Mouse (Mus musculus) cortical plate, adult 2 months (tissue): Measurements from ENCODE around the gene Rere. TPM values are rescaled to one million over a fixed set of nuclear protein-coding genes. Genes with fewer than 3 reads are reported as not detected.
"Not testable (repeated sequence)": the region's sequence is repeated elsewhere in the genome, so short reads cannot be mapped to it uniquely, and the experiment has no call there.

ENCODE experiments used
- H3K27ac ChIP-seq: fragments of 200-500 bp; 2 replicates; pipeline ENCODE4 v1.5.1; 2012; ENCODE audit warnings: low read length, control low read depth, inconsistent platforms; ENCODE audit not compliant: insufficient read depth
- H3K4me1 ChIP-seq: fragments of 200-500 bp; 2 replicates; pipeline ENCODE4 v1.6.1; 2011; ENCODE audit warnings: low read length; ENCODE audit not compliant: control insufficient read depth, insufficient read depth
- H3K4me3 ChIP-seq: fragments of 200-500 bp; 2 replicates; pipeline ENCODE4 v1.5.1; 2011; ENCODE audit warnings: mild to moderate bottlenecking, low read length, control low read depth; ENCODE audit not compliant: insufficient read depth
- CTCF ChIP-seq: fragments of 200-500 bp; IDR thresholded peaks from 2 replicates; pipeline ENCODE4 v1.5.1; 2011; ENCODE audit warnings: mild to moderate bottlenecking, control low read depth, low read length; ENCODE audit not compliant: insufficient read depth; ENCODE audit errors: extremely low read depth
- POLR2A ChIP-seq: fragments of 200-500 bp; IDR thresholded peaks from 2 replicates; pipeline ENCODE4 v1.6.1; 2011; ENCODE audit warnings: mild to moderate bottlenecking, low read length, control low read depth; ENCODE audit not compliant: insufficient read depth; ENCODE audit errors: extremely low read depth
- polyA plus RNA-seq: library from polyadenylated mRNA; depleted of rRNA; stranded (reverse); fragments of >200 nt; gene quantifications from 2 replicates; pipeline ENCODE4 v1.2.3, GENCODE M21; 2012

Rere gene
- polyA plus RNA-seq, 1 experiment: 44.2 TPM

DNA sequence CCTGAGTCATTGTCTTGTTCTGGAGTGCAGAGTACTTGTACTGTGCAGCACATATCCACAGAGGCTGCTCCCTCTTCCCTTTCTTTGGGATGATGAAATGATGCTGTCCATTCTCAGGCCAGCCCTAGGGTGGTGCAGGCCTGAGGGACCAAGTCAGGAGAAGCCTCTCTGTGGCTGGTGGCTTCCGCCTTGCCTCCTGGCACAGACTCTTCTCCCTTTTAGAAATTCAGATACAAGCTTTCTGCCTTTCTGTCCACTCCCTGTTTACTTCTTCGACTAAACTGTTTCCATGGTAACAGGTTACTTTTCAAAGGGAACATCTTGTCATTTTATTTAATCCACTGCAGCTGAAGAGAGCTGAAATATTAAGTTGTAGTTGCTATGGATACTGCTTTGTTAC is 214.1 kb downstream of the Rere start:
- no peak overlapping the region for H3K27ac ChIP-seq
- no peak overlapping the region for H3K4me3 ChIP-seq
- TF ChIP-seq POLR2A (no peak), CTCF (no peak)
- H3K4me1 ChIP-seq: peaks cover 12% of the 10 kb centered on the region

DNA sequence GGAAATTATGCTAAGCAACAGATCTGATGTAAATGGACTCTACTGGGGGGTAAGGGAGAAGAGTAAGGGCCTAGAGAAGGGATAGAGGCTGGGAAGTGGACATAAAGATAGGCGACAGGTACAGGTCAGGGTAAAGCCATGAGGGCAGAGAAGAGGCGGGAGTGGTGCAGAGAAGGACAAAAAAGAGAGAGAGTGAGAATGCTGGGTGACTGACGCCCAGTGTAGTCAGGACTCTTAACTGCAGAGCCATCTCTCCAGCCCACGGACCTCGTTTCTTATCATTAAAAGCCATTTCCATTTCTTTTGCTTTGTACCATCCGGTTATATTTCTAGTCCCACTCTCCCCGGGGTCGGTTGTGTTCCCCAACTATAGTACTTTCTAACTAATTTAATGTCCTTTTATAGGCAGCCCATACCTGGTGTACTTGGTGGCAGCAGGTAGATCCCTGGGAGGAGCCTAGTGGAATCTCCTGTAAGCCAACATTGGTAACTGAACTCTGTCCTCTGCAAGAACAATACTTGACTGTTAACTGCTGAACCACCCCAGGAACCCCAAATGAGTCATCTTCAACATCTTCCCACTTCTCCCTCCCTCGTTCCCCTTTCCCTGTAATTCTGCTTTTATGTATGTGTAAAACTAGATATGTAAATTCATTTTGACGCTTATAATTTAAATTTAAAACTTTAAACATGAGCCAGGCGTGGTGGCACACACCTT is 223.0 kb downstream of the Rere start:
- Histone ChIP-seq H3K4me1 (peaks cover 5% of the 10 kb centered on the region; the same call in 1 of the 2 replicates), H3K4me3 (no peak overlapping the region), H3K27ac (no peak overlapping the region; the same call in 1 of the 2 replicates)
- no peak for TF ChIP-seq CTCF
- TF ChIP-seq POLR2A: no peak

DNA sequence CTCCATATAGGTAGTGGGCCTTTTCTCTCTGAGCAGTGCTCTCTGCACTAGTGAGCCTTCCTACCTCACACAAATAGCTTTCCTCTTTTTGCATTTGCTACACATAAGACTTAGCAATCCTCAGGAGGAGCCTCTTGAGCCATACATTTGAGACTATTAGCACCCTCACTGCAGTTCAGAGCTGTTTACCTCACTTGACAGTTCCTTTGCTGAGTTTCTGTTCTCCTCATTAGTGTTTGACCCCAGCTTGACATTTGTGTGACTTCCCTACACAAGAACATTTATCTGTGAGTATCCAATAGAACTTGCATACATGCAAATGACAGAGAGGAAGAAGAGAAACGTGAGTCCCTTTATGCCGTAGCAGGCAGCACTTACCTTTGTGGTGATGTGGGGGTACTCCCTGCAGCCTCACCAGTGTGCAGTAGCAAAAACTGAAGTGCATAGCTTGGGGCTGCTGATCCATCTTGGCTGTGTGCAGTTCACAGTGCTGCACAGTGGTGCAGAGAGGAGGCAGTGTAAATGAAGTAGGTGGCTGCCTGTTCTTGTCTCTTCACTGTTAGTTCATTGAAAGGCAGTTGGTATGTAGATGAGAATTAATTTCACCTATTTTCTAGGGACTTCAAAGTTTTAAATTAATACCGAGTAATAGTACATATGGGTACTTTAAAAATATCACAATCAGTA is 227.7 kb downstream of the Rere start:
- TF ChIP-seq CTCF (no peak), POLR2A (no peak)
- Histone ChIP-seq H3K4me1 (peaks cover 7% of the 10 kb centered on the region), H3K4me3 (no peak overlapping the region), H3K27ac (peak overlapping the region; percentile 48; the same call in 1 of the 2 replicates)

DNA sequence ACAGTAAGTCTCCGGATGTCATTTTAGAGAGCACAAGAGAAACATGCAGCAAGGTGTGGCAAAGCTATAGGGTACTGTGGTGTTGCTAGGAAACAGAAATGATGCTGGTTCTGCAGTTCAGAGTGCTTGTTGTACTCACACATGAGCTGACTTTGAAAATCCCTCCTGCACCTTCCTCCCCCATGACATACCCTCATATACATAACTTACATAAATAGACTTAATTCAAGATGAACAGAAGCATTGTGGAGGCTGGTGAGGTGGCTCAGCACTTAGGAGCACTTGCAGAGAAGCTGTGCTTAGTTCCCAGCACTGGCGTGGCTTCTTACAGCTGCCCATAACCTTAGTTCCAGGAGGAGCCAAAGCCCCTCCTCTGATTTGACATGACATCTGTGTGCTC is 228.6 kb downstream of the Rere start:
- H3K4me3 ChIP-seq: no peak overlapping the region
- peaks cover 7% of the 10 kb centered on the region for H3K4me1 ChIP-seq
- H3K27ac ChIP-seq: no peak overlapping the region
- TF ChIP-seq POLR2A: no peak
- no peak for TF ChIP-seq CTCF

DNA sequence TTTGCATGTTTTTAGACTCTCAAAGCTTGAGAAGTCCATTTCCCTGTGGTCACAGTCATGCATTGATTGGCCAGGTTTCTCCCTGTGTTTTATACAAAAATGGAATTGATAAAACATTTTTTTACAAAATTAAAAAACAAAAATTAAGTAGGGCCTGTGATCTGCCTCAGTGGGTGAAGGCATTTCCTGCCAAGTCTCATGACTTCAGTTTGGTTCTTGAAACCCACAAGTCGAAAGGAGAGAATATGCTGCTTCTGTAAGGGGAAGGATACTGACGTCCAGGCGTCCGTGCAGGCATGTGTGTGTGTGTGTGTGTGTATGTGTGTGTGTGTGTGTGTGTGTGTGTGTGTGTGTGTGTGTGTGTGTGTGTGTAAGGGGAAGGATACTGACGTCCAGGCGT is 231.9 kb downstream of the Rere start:
- not testable (repeated sequence) for H3K27ac ChIP-seq, H3K4me3 ChIP-seq
- H3K4me1 ChIP-seq: peaks cover 10% of the 10 kb centered on the region

DNA sequence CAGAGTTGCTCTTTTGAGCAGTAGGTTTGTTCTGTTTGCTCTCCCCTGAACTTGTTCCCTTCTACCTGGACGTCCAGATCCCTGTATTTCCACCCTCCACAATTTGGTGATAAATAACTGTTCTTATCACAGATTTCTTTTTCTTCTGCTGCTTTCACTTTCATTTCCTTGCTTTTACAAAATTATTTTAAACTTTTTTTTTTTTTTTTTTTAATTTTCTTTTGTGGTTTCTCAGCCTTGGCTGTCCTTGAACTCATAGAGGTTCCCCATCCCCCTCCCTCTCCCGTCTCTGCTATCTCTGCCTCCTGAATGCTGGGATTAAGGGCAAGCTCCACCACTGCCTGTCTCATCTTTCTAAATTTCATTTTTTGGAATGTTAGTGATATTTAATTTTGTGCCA is 234.8 kb downstream of the Rere start:
- Histone ChIP-seq H3K4me1 (peaks cover 3% of the 10 kb centered on the region), H3K4me3 (no peak overlapping the region), H3K27ac (no peak overlapping the region)
- no peak for TF ChIP-seq POLR2A
- no peak for TF ChIP-seq CTCF

DNA sequence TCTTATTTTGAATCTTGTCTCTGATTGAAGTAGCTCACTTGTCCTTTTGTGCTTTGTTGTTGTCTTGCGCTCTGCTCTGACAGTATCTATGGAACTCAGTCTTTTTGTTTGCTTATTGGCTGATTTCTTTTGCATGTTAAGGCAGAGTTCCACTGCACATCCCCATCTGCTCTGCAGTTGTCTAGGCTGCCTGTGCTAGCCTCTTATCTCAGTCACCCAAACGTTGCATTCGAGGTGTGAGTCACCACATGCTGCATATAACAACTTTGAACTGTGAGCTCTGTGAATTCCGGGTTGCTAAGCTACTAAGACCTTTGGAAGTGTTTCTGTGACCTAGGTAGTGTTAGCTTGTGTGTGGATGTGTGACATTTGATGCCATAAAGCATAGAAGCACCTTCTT is 235.9 kb downstream of the Rere start:
- Histone ChIP-seq H3K4me3 (no peak overlapping the region), H3K4me1 (peaks cover 3% of the 10 kb centered on the region), H3K27ac (no peak overlapping the region)
- TF ChIP-seq CTCF: no peak
- no peak for TF ChIP-seq POLR2A

DNA sequence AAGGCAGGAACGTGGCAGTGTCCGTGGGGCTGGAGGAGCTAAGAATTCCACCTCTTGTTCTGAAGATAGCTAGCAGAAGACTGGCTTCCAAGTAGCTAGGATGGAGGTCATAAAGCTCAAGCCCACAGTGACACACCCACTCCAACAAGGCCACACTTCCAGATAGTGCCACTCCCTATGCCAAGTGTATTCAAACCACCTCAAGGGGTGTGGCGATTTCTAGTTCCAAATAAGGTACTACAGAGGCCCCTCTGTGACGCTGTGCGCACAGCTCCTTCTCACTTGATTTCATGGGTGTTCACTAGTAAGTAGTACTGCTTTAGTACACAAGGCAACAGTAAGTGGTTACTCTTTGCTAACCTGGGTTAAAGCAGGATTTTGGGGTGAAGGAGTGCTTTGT is 237.4 kb downstream of the Rere start:
- no peak overlapping the region for H3K27ac ChIP-seq
- H3K4me3 ChIP-seq: no peak overlapping the region
- no peak for TF ChIP-seq CTCF
- TF ChIP-seq POLR2A: no peak
- peaks cover 3% of the 10 kb centered on the region for H3K4me1 ChIP-seq

DNA sequence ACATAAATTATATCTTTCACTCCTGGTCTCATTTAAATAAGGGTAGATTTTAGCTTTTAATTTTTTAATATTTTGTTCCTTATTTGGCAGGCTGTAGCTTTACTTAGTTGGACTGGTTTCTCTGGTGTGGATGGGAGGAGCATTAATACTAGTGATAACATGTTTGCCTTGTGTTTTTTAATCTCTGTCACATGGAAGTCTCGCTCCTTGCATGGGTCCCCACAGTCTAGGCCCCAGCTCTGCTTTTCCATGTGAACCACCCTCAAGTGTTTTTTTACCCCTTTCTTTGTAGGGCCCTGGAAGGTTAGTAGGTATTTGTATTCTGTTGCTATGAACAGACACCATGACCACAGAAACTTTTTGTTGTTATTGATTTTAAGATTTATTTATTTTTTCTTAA is 238.6 kb downstream of the Rere start:
- peaks cover 3% of the 10 kb centered on the region; the same call in 1 of the 2 replicates for H3K4me1 ChIP-seq
- H3K27ac ChIP-seq: no peak overlapping the region
- TF ChIP-seq POLR2A (no peak), CTCF (no peak)
- no peak overlapping the region for H3K4me3 ChIP-seq

DNA sequence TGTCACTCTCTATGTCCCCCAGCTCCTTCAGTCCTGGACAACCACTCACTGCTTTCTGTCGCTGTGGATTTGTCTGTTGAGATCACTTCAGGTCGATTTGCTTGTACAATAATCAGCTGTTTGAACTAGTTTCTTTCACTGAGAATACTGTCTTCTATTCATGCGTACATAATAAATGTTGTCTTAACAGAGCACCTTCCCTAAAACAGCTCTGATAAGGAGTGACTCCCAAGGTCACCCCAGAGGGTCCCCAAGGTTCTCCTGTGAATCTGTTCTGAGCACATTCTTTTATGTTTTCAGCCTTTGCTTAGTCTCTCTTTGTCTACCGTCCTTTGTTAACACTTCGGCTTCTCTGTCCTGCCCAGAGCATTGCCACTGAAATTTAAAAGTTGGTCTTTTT is 241.0 kb downstream of the Rere start:
- Histone ChIP-seq H3K4me3 (no peak overlapping the region), H3K27ac (no peak overlapping the region), H3K4me1 (peaks cover 2% of the 10 kb centered on the region; the same call in 1 of the 2 replicates)
- no peak for TF ChIP-seq CTCF
- TF ChIP-seq POLR2A: no peak
